Mouse (Mus musculus): ENCODE data around the gene Mrnip.
A peak's percentile ranks its signal among the peaks of the same experiment; 100 is the strongest.

Mrnip gene

DNA sequence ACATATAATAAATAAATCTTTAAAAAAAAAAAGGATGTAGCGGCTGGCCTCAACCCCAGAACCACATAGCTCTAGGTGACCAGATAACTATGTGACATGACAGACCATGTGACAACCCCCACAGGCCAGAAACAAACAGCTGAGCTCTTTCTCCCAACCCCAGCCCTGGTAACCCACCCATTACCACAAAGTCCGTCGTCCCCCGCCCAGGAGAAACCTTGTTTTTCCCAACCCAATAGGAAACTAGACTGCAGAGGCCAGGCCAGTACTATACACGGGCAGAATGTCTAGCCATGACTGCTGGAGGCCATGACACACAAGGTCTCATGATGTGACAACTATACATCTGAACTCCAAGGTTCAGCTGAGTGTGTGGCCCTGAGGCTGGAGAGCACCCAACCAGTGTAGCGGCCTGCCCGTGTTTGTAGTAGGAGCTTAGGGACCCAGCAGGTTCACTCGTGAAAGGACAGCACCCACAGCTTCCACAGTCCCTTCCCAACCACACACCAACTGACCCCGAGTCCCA, 29.1 kb downstream of the Mrnip start:
- DNase-seq (ENCODE audit: low read depth), result no peak

DNA sequence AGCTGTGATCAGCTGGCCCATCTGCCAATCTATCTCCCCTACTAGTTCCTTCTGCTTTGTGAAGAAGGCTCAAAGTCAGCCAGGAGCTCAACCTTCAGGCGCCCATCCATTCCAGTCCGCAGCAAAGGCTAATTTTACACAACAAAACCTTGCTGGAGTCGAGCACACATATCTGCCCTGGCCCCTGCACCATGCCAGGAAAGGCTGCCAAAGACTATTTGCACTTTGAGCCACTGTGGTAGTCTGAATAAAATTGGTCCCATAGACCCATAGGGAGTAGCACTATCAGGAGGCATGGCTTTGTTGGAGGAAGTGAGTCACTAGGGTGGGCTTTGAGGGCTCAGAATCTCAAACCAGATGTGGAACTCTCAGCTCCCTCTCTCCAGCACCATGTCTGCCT, 31.2 kb downstream of the Mrnip start:
- no peak for DNase-seq (ENCODE audit: low read depth)

DNA sequence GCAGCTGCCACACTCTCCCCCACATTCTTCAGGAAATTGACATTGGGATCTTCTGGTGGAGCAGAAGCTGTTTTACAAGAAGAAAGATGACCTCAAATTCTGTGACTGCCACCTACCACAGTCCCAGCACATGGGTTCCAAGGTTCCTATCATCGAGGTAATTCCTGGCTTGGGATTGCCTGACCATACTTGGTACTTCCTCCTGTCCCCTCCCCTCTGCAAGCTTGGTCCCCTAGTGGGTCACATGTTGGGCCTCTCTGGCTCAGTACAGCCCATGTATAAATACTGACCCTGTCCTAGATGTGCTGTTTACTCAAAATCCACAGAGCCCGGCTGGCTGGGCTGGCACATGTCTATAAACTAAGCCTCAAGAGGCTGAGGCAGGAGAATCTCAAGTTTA, 31.8 kb downstream of the Mrnip start:
- DNase-seq (ENCODE audit: low read depth), result no peak

DNA sequence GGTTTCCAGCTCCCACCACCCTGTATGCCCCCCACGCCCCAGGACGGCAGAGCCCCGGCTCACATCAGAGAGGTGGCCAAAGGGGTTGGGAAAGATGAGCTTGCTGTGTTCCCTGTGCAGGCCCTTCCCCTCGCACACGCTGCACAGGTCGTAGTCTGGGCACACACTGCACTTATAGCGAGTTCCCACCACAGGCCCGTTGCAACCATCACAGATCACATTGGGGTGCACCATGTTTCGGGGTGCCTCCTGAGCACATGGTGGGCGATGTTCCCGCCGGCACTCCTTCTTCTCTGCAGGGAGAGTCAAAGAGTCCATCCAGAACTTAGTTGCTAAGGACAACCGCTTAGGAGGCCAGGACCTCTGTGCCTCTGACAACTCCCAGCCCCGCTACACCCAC, 33.1 kb downstream of the Mrnip start:
- DNase-seq (ENCODE audit: low read depth), result no peak

DNA sequence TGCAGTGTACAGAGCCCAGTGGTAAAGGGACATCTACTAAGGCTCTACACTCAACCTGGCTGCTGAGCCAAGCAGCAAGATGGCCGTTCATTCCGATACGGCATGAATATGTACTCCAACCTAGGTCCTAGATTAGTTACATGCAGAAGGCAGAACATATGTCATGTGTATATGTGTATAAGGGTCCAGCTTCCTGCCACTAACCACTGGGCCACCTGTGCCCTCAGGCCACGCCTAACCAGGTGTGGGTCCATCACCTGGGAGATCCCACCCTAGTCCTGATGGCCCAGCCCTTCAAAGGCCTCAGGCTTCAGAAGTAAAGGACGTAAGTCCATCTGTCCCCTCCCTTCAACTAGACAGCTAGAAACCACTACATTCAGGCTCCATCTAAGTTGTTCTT, 33.8 kb downstream of the Mrnip start:
- DNase-seq (ENCODE audit: low read depth), result no peak

DNA sequence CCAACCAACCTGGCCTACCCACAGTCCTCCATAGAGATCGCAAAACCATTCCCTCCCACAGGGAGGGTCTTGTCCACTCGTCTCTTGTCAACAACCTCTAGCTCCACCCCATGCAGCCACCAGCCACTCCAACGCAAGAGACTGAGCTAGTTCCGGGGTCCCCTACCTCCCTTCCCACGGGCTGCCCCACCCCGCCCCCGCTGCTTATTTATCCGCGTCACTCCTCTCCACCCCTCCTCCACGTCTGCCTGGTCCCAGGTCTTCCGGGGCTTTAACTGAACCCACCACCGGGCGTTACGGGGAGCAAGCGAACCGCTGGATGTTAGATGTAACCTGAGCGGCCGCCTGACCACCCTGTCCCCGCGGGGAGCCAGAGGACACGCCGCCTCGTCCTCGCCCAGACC, 35.9 kb downstream of the Mrnip start:
- peak; percentile 86 for DNase-seq (ENCODE audit: low read depth)

DNA sequence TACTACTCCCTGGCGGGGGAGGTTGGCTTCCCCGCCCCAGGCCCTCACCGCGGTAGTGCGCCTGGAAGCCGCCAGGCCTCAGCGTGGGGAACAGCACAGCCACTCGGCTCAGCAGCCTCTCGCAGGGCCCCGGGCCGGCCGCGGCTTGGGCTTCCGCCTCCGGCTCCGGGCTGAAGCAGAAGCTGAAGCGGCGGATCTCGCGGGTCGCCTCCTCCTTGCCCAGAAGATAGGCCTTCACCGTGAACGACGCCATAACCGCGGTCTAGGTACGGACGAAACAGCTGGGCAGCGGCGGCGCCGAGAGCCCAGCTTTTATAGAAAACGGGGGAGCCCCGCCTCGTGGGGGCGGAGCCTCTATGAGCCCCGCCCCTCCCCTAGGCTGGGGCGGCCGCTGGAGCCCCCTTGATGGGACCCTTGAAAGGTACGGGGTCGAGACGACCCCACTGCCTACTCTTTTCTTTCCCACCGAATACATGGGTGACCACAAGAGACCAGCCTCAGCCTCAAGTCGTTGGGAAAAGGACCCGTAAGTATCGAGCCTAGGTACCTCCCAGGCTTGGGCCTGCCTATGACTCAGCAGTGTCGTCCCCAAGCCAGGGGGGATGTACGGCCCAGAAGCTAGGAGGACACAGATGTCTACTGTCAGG, 36.4 kb downstream of the Mrnip start, which contains the start of the genes Sqstm1 and Mgat4b:
TSS of gene Sqstm1 (minus strand) at position 323 of the 647 bp plus-strand sequence.
TSS of gene Mgat4b (plus strand) at position 386 of the 647 bp plus-strand sequence.
- no peak for DNase-seq (ENCODE audit: low read depth)

DNA sequence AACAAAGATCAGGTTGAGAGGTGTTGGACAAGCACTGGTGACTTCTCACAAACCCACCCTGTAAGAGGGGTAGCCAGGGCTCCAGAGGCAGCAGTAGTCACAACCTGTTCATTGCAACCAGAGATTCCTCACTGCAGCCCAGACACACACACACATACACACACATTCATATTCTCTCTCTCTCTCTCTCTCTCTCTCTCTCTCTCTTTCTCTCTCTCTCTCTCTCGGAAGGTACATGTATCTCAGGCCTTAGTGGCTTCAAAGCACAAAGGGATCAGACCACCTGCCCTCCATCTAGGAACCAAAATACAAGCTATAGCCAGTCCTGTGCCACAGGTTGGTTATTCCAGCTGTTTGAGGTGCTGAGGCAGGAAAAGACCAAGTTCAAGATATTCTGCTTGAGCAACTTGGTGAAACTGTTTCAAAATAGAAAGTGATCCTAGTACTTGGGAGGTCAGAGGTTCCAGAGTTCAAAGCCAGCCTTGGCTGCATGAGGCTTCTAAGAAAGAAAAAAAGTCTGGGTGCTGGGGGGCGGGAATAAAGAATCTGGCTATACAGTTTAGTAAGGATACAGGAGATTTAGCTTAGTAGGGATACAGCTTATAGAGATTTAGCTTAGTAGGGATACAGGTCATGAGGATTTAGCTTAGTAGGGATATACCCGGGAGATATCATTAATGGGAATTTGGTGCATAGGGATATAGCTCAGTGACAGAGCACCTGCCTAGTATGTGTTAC, 37.2 kb downstream of the Mrnip start:
- DNase-seq (ENCODE audit: low read depth), result no peak

DNA sequence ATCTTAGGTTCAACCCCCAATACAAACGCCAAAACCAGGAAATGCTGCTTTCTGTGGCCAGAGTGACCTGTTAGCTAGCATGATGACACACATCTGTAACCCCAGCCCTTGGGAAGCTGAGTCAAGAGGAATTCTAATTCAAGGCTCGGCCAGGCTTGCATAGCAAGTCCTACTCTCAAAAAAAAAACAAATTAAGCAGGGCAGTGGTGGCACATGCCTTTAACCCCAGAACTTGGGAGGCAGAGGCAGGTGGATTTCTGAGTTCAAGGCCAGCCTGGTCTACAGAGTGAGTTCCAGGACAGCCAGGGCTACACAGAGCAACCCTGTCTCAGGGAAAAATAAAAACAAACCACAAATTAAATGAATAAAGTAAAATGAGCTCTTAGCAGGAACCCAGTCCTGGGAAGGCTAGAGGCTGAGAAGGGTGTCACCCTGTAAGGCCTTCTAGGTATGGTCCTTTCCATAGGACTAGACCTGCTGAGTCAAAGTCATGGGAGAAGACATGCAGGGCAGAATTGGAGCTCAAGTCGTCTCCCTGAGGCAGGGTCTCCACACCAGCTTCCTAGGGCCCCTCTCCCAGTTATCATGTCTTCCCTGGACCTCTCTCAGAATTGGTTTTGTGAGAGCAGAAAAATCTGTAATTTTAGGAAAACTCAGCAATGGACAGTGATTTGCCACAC, 38.0 kb downstream of the Mrnip start:
- DNase-seq (ENCODE audit: low read depth), result no peak

DNA sequence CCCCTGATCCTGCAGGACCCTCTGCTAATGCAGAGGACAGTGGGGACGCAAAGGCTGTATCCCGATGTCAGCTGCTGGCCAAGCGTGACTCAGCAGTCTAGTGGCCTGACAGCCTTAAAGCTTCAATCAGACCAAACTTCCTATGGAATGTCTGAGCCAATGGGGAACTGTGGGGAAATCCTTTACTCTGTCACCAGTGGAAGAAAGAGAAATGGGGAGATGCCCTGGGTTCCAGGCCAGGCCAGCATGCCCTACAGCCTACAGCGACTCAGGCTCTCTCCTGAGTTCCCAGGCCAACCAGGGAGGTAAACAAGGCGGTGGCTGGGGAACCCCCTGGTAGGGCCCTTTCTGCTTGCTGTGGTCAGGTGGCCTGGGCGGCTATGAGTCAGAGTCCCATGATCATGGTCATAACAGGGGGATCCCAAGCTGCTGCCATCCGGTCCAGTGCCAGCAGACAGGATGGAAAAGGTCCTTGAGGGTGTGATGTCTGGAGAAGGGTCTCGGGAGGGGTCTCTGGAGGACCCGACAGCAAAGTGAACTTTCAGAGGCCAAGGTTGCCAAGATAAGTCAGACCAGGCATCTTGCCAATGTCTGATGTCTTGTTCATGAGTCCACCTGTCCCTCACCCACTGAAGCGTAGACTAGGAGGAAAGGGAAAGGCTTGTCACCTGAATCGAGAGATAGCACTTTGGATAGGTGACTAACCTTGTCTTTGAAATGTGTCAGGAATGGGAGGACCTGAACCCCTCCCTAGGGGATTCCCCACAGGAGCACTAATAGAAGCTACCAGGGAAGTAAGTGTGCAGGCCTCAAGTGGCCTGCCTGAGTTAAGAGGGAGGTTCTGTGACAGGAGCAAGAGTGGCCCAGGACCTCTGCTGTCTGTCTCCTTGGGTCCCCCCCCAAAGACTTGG, 38.9 kb downstream of the Mrnip start:
- no peak for DNase-seq (ENCODE audit: low read depth)

DNA sequence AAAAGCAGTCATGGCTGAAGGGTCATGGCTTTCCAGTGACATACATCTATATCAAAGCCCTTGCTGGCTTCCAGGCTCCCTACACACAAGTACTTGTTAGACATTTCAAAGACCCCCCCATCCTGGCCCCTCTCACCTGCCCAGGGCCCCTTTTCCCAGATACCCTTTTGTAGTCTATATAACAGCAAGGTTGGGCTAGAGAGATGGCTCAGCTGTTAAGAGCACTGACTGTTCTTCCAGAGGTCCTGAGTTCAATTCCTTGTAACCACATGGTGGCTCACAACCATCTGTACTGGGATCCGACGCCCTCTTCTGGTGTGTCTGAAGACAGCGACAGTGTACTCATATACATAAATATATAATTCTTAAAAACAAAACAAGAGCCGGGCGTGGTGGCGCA, 40.4 kb downstream of the Mrnip start:
- DNase-seq (ENCODE audit: low read depth), result no peak

DNA sequence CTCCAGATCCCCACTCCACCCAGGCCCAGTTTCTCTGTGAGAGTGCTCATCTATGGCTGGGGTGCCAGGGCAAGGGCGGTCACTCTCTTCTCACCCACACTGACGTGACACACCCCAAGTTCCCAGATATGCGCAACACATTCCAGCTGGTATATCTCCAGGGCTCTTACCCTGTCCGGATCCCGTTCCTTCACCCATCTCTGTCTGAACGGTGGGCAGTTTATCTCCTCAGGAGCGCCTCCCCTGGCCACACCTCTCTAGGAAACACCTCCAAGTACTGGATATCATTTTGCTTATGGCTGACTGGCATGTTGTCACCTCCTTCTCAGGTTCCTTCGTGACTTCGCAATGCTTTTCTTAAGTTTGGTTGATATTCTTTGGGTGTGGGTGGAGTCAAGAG, 41.4 kb downstream of the Mrnip start:
- DNase-seq (ENCODE audit: low read depth), result no peak

DNA sequence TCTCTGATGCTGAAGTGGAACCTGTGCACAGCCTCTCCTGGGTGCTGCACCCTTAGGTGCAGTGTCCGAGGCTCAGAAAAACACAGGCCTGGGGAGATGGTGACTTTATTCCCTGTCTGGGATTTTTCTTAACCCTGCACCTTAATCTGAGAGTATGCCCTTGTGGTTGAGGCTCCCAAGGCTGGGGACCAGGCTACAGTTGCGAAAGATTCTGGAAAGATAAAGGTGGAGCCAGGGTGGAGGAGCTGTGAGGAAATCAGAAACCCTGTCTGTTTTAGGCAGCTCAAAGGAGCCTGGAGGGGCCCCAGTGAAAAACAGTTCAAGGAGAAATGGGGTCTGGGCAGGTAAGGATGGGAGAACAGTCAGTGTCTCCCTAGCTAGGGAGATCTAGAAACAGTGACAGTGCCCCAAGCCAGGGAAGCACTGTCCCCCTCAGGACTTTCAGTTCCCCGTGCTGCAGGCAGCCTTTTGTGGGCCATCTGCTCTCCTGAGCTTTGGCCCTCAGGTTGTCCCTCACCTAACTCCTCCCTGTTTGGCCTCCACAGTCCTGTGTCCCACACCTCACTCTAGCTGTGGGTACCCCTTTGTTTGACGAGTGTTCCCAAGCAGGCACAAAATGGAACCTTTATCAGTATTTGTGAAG, 42.6 kb downstream of the Mrnip start:
- no peak for DNase-seq (ENCODE audit: low read depth)

DNA sequence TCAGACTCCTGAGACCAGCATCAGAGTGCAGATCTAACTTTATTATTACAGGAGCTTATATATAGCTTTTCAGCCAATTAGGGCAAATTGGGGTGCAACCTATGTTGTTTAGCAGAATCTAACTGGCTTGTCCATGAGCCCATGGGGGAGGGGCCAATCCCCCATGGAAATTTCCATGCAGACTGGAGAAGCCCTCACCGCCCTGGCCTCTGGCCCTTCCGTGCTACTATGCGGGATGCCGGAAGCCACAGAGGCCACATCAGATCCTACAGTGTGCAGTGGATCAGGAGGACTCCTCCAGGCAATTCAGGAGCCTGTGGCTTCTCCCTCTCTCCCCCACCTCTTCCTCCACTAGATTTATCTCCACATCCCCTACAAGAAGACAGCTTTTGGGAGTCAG, 43.6 kb downstream of the Mrnip start:
- DNase-seq (ENCODE audit: low read depth), result no peak

DNA sequence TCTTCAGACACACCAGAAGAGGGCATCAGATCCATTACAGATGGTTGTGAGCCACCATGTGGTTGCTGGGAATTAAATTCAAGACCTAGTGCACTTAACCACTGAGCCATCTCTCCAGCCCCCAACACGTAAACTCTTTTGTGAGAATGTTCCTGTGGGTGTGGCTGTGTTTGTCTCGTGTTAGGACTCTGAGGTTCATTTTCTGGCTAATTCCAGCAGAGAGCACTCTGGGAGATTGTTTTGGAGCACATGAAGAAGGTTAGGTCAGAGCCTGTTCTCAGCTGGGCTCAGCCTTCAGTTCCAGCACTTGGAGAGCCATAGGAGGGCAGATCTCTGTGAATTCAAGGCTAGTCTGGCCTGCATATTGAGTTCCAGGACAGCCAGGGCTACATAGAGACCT, 45.6 kb downstream of the Mrnip start:
- DNase-seq (ENCODE audit: low read depth), result no peak

DNA sequence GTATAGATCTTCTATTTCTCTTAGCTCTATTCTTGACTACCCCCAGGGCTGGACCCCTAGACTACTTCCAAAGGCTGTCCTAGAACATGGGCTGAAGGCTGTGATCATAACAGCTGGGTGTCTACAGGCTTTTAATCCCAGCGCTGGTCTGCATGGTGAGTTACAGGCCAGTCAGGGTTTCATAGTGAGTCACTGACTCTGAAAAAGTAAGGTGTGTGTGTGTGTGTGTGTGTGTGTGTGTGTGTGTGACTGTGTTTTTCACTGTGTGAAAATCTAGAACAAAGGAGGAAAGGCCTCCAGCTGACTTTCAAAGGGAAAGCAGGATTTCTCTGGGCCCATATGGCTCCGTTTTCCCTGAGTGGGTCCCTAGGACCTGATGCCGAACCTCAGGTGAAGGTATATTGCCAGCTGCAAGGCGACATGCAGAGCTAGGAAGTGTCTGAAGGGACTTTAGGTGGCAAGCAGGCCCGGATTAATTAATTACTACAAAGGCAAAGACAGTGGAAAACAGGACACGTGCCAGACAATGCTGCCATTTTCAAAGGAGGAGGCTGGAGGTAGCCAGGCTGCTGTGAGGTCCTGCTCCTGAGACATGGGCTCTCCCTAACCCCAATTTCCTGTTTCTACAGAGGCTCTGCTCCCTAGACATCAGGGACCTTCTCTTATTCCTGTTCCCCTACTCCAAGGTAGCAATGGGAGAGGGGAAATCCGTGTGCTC, 48.5 kb downstream of the Mrnip start:
- DNase-seq (ENCODE audit: low read depth), result no peak

DNA sequence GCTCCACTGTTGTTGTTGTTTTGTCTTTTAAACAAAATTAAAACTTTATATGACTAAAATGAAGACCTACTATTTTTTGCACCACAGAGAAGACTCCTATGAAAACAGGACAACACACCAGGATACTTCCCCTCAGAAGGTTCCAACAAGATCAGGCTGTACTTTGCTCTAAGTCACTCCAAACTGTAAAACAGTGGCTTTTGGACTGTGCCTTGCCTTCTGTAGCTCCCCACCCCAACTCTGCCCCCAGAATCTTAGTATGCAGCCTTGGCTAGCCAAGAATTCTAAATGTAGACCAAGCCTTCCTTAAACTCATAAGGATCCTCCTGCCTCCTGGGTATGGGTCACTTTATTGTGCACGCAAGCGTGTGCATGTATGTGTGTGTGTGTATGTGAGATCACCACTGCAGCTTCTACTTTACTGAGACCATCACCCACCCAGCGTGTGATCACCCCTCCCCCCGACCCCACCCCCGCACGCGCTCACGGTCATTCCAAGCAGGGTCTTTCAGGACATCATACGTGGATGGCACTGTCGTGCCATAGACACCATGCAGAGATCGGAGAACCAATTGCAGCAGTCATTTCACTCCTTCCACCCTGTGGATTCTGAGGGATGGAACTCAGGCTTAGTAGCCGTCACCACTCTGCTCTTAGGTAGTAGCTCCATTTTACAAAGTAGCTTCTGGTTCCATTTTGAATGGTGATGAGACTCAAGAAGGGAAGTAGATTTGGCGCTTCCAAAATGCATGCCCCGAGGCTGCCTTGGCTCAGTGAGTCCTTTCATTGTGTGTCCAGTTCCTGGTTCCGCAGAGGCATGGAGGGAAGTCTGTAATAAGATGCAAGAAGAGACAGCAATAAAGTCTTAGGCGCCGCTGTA, 49.8 kb downstream of the Mrnip start:
- DNase-seq (ENCODE audit: low read depth), result no peak

DNA sequence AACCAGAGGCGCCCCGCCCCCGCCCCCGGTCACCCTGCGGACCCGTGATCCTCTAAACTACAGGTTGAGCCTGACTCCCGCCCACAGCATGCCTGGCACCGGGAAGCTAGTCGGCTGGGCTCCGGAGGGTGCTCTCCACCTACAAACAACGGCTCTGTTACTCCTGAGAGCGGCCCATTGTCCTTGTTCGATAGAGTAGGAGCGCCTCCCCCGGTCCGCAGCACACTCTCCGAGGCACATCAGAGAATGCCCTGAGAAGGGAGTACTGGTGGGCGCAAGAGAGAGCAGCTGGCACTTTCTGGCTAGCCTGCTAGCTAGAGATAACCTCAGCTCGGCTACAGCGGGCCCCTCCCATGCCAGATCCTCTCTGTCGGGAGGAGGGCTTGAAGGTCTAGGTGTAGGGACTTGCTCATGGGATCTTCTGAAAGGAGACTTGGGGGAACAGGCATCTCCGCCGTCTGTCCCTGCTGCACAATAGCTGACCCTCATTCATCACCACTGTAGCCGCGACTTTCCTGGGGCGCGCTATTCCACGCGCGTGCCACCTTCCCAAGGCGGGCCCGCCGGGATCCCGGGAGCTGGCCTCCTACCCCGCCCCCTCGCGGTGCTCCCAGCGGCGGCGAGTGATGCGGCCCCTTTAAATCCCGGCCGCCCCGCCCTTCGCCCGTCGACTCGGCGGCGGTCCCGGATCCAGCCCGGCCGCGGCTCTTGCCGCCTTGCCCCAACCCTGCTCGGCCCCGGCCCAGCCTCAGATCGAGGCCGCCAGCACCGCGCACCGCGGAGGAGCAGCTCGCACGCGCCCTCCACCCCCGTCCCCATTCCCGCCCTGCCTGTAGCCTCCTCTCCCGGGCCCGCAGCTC, 50.7 kb downstream of the Mrnip start:
- DNase-seq (ENCODE audit: low read depth), result peak; percentile 88
